ENCODE assay signal across 18 mouse cellular contexts in genomic region chr7:131303340-131303739, GRCm38 (mm10). TPM values are rescaled to one million over a fixed set of nuclear protein-coding genes. Genes with fewer than 3 reads are reported as not detected.
"Had no signal": no experiment of that assay in that cellular context is flagged by ENCODE, and none has a peak within 500 bp of the region (broad histone marks: within the 10 kb centered on the region; RNA-seq: fewer than 3 reads in every experiment).

No protein-coding gene starts in this region.

- H3K27ac ChIP-seq: intestine, embryonic 15.5 days; limb, embryonic 13.5 days; liver, embryonic 14.5 days; lung, embryonic 15.5 days; midbrain, embryonic 13.5 days; neural tube, embryonic 15.5 days had no signal

- H3K27me3 ChIP-seq: intestine, embryonic 15.5 days; limb, embryonic 13.5 days; lung, embryonic 15.5 days; midbrain, embryonic 13.5 days; neural tube, embryonic 15.5 days had no signal

- H3K9ac ChIP-seq: intestine, embryonic 15.5 days; limb, embryonic 13.5 days; liver, embryonic 14.5 days; lung, embryonic 15.5 days; midbrain, embryonic 13.5 days; neural tube, embryonic 15.5 days had no signal

- ATAC-seq: intestine, embryonic 15.5 days; midbrain, embryonic 13.5 days had no signal

- H3K4me2 ChIP-seq: intestine, embryonic 15.5 days; limb, embryonic 13.5 days; lung, embryonic 15.5 days; midbrain, embryonic 13.5 days; neural tube, embryonic 15.5 days had no signal

- H3K4me3 ChIP-seq: intestine, embryonic 15.5 days; limb, embryonic 13.5 days; lung, embryonic 15.5 days; midbrain, embryonic 13.5 days; neural tube, embryonic 15.5 days had no signal

- H3K4me1 ChIP-seq: intestine, embryonic 15.5 days; limb, embryonic 13.5 days; lung, embryonic 15.5 days; midbrain, embryonic 13.5 days; neural tube, embryonic 15.5 days had no signal

- H3K9me3 ChIP-seq: intestine, embryonic 15.5 days; limb, embryonic 13.5 days; lung, embryonic 15.5 days; midbrain, embryonic 13.5 days; neural tube, embryonic 15.5 days had no signal

- DNase-seq: kidney, adult 18-20 months; kidney, postnatal 14 days; left cerebral cortex, postnatal 4 days; spleen, adult 18-20 months; thymus, postnatal 36 days had no signal

- H3K36me3 ChIP-seq: intestine, embryonic 15.5 days; limb, embryonic 13.5 days; lung, embryonic 15.5 days; midbrain, embryonic 13.5 days; neural tube, embryonic 15.5 days had no signal

RNA-seq across cellular contexts. Expression of gene Cuzd1, which starts 18.8 kb away (rescaled TPM):
- polyA plus RNA-seq: kidney, embryonic 14.5 days; limb, embryonic 13.5 days; liver, adult 2 months; liver, embryonic 14.5 days; midbrain, embryonic 13.5 days; neural tube, embryonic 11.5 days; neural tube, embryonic 15.5 days had no signal

RNA-seq across cellular contexts. Expression of gene Fam24b, which starts 26.0 kb away (rescaled TPM):
- polyA plus RNA-seq: intestine, embryonic 15.5 days; kidney, embryonic 14.5 days; large intestine, adult 2 months; limb, embryonic 13.5 days; lung, embryonic 15.5 days; midbrain, postnatal 0 days; neural tube, embryonic 11.5 days; neural tube, embryonic 15.5 days; stomach, embryonic 16.5 days; thymus, postnatal 0 days had no signal

RNA-seq across cellular contexts. Expression of gene Fam24a, which starts 30.3 kb away (rescaled TPM):
- polyA plus RNA-seq: intestine, embryonic 15.5 days; kidney, embryonic 14.5 days; large intestine, adult 2 months; limb, embryonic 13.5 days; liver, adult 2 months; liver, embryonic 14.5 days; lung, embryonic 15.5 days; midbrain, embryonic 13.5 days; midbrain, postnatal 0 days; neural tube, embryonic 11.5 days; neural tube, embryonic 15.5 days; stomach, embryonic 16.5 days; thymus, postnatal 0 days had no signal
